Mouse (Mus musculus): ENCODE data around the gene Nr2c2ap.

- TF ChIP-seq CTCF (IDR thresholded peaks at IDR 0.05; ENCODE audit: low read depth), result no peak
- TF ChIP-seq EP300 (IDR thresholded peaks at IDR 0.05; ENCODE audit: low read depth), result no peak
Measured at GRCm38 (mm10) chr8:70120667-70121066, 10.5 kb upstream of the Nr2c2ap start, which contains the start of gene Ncan.

Measured in liver, postnatal 0 days (tissue).